15 mouse cellular contexts compared by ENCODE assay signal in genomic region chr2:38641761-38642160, GRCm38 (mm10).
"Had no signal": no experiment of that assay in that cellular context is flagged by ENCODE, and none has a peak within 500 bp of the region (broad histone marks: within the 10 kb centered on the region; RNA-seq: fewer than 3 reads in every experiment).

No protein-coding gene starts in this region.

- H3K27me3 ChIP-seq: lung, embryonic 15.5 days; megakaryocyte, embryonic 14.5 days; midbrain, embryonic 13.5 days; midbrain, embryonic 15.5 days; neural tube, embryonic 12.5 days; stomach, embryonic 15.5 days had no signal

- H3K27ac ChIP-seq: lung, embryonic 15.5 days; macrophage; midbrain, embryonic 13.5 days; midbrain, embryonic 15.5 days; neural tube, embryonic 12.5 days; stomach, embryonic 15.5 days; stomach, postnatal 0 days had no signal

- H3K4me3 ChIP-seq: megakaryocyte, embryonic 14.5 days; midbrain, embryonic 13.5 days; midbrain, embryonic 15.5 days; neural tube, embryonic 12.5 days; stomach, embryonic 15.5 days had no signal

- DNase-seq: lung, adult 2 months; lung, postnatal 14 days; lung, postnatal 36 days; right cerebral cortex, postnatal 14 days; thymus, adult 2 months; thymus, postnatal 25 days; thymus, postnatal 4 days had no signal
